Mouse (Mus musculus) hindbrain, embryonic 13.5 days (tissue): Measurements from ENCODE around the gene Samd4. TPM values are rescaled to one million over a fixed set of nuclear protein-coding genes. Genes with fewer than 3 reads are reported as not detected.

Source experiments
- ATAC-seq: fragments of 200-750 bp; cut with Nextera tagmentation; 2 replicates; pipeline ENCODE4 v1.8.0; 2017; ENCODE audit warnings: moderate TSS enrichment; ENCODE audit not compliant: low FRiP score
- H3K27ac ChIP-seq: fragments of 300-500 bp; sonication (generic); 2 replicates; pipeline ENCODE4 v1.5.1; 2015; ENCODE audit warnings: inconsistent platforms, mild to moderate bottlenecking, moderate library complexity
- H3K27me3 ChIP-seq: fragments of 300-500 bp; sonication (generic); 2 replicates; pipeline ENCODE4 v1.6.1; 2015; ENCODE audit warnings: mild to moderate bottlenecking, inconsistent platforms
- H3K36me3 ChIP-seq: fragments of 300-500 bp; sonication (generic); 2 replicates; pipeline ENCODE4 v1.6.1; 2015; ENCODE audit warnings: mild to moderate bottlenecking, inconsistent platforms
- H3K4me1 ChIP-seq: fragments of 300-500 bp; sonication (generic); replicated peaks from 2 replicates; pipeline ENCODE4 v1.6.1; 2015; ENCODE audit warnings: inconsistent platforms
- H3K4me2 ChIP-seq: fragments of 300-500 bp; sonication (generic); 2 replicates; pipeline ENCODE4 v1.6.1; 2015; ENCODE audit warnings: inconsistent platforms, mild to moderate bottlenecking, moderate library complexity
- H3K4me3 ChIP-seq: fragments of 300-500 bp; sonication (generic); 2 replicates; pipeline ENCODE4 v1.5.1; 2015; ENCODE audit warnings: mild to moderate bottlenecking, inconsistent platforms
- H3K9ac ChIP-seq: fragments of 300-500 bp; sonication (generic); 2 replicates; pipeline ENCODE4 v1.6.1; 2015; ENCODE audit warnings: mild to moderate bottlenecking, inconsistent platforms
- H3K9me3 ChIP-seq: fragments of 300-500 bp; sonication (generic); 2 replicates; pipeline ENCODE4 v1.6.1; 2016; ENCODE audit warnings: inconsistent platforms
- WGBS: fragments of 180-500 bp; shearing (Covaris S2); methylation state at CpG from one replicate; pipeline ENCODE4 v1.1.7; 2015; 5-methylcytosine and 5-hydroxymethylcytosine counted together
- polyA plus RNA-seq: library from polyadenylated mRNA; unstranded; fragments of >200 nt; fragmentation: Nextera tagmentation; extraction: Ambion mirVana; gene quantifications from 2 replicates; pipeline ENCODE4 v1.2.1, GENCODE M21; 2015

The Samd4 gene
- polyA plus RNA-seq, 1 experiment from 2014 or later, result 3.6 TPM

DNA sequence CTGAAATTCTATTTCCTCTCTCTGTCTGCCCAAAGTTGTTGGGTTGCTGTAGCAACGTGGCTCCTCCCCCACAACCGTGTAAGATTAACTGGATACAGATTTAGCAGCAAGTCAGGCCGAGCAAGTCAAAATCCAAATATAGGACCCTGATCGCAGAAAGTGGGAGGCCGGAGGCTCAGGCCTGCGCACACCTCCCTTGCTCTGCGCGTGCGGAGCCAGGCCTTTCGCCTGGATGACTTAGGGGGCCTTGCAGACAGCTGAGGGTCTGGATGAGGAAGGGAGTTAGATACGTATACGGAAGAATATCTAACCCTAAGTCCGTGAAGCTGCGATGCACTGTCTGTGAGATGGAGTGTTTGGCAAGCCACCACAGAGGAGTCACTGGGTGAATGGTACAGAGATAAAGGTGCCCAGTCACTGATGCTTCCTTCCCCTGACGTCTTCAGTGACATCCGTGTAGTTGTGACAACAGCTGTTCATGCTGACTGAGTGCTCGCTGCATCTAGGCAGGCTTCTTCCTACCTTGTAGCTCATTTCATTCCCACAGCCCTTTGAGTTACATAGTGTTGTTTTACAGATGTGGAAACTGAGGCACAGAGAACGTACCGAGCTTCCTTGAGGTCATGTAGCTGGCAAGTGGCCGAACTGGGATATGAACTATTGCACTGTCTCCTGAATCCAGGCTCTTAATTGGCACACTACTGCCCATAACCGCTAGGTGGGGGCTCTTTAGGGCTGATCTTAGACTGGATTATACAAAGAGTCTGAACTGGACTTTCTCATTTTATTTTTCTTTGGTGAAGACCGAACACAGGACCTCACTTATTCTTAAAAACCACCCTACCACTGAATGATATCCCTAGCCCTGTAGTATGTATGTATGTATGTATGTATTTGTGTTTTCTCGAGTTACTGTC lies 59.5 kb downstream of the Samd4 start:
- WGBS, result 74% methylated on average over 23 of the region's 23 CpGs
- Histone ChIP-seq H3K27me3 (no peaks in the 10 kb centered on the region), H3K4me2 (no peak overlapping the region), H3K4me3 (no peak overlapping the region), H3K9me3 (no peaks in the 10 kb centered on the region), H3K36me3 (no peaks in the 10 kb centered on the region), H3K4me1 (peaks cover 19% of the 10 kb centered on the region), H3K27ac (peak overlapping the region; percentile 56; the same call in 1 of the 2 replicates), H3K9ac (no peak overlapping the region)
- ATAC-seq, result peak; percentile 53; the same call in 1 of the 2 replicates

DNA sequence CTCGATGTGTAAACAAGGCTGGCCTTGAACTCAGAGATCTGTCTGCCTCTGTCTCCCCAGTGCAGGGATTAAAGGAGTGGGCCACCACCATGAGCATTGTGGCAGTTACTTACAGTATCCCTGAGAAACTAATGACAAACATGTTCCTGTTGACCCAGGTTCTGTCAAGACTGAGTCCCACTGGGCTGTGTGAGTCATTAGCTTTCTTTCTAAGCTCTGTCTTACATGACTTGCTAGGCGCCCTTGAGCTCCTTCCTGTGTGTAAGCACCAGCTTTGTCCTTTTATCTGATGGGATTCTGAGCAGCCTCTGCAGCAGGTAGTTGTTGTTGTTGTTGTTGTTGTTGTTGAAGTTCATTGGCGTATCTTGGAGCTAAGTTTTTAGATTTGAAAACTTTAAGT lies 61.8 kb downstream of the Samd4 start:
- Histone ChIP-seq H3K36me3 (no peaks in the 10 kb centered on the region), H3K4me1 (peaks cover 19% of the 10 kb centered on the region), H3K4me2 (no peak overlapping the region), H3K9ac (no peak overlapping the region), H3K4me3 (no peak overlapping the region), H3K9me3 (no peaks in the 10 kb centered on the region), H3K27me3 (no peaks in the 10 kb centered on the region), H3K27ac (no peak overlapping the region)
- WGBS, result 84% methylated on average over 3 of the region's 3 CpGs
- no peak for ATAC-seq

DNA sequence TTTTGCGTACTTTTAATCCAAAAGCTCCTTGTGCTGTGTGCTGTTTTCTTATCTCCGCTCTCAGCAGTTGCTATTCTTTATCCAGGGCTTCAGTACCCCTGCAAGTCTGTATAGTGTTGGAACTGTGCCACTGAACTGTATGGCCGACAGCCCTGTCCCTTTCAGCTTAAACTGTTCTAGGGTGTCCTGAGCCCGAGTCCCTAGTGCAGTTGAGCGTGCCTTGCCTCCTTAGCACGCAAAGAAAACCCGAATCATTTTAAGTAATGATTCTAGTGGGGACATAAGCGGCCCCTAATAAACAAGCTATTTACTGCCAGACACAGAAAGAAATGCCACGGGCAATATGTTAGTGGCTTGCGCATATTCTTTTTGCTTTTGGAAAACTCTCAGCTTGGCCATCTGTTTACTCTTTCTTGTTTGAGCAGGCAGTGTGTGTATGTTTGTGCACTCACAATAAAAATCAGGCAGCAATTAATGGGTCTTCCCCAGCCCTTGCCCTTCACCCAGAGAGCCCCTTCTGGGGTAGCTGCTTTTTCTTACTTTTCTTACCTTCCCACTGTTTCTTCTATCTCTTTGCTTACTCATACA lies 63.3 kb downstream of the Samd4 start:
- Histone ChIP-seq H3K27me3 (no peaks in the 10 kb centered on the region), H3K4me2 (no peak overlapping the region), H3K36me3 (no peaks in the 10 kb centered on the region), H3K4me3 (no peak overlapping the region), H3K27ac (no peak overlapping the region), H3K9ac (no peak overlapping the region), H3K4me1 (peaks cover 28% of the 10 kb centered on the region), H3K9me3 (no peaks in the 10 kb centered on the region)
- ATAC-seq, result no peak
- 73% methylated on average over 10 of the region's 10 CpGs for WGBS

GRCm38 (mm10) chr14:46947644-46948043 lies 65.0 kb downstream of the Samd4 start:
- ATAC-seq, result no peak
- Histone ChIP-seq H3K9ac (no peak overlapping the region), H3K27me3 (no peaks in the 10 kb centered on the region), H3K9me3 (no peaks in the 10 kb centered on the region), H3K36me3 (no peaks in the 10 kb centered on the region), H3K27ac (no peak overlapping the region), H3K4me1 (peaks cover 15% of the 10 kb centered on the region), H3K4me3 (no peak overlapping the region), H3K4me2 (no peak overlapping the region)
- 91% methylated on average over 3 of the region's 3 CpGs for WGBS

DNA sequence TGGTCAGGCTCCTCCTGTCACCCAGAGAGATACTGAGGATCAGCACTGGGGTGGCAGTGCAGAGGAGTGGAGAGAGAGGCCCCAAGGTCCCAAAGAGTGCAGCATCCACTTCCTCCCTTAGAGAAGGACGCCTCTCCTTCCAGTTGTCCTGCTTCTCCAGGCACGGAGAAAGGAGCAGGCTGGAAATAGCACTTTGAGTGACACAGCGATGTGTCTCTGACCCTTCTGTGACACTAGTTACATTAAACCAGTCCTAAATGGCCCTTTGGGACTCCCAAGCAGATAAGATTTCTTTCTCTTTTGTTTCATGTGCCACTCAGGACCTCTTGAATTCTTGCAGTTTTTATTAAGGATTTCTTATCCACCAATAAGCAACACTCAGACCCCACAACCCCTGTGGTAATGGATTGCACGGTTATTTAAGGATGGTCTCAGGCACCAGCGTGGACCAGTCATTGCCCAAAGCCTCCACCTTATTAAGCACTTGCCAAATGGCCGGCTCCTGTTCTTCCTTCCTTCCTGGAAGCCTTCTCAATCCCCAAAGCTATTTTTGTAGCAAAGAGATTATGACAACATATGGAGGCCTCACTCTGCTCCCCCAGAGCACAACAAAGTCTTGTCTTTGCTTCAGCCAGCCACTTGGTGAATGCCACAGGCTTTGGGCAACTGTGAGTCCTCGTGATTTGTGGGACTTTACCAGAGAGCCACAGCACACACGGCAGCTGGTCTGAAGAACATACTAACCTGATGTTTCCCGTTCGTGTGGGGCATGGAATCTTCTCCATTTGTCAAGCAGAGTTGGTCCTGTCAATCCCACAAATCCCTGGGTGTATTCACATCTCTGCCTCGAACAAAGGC lies 68.1 kb downstream of the Samd4 start:
- no peaks in the 10 kb centered on the region for H3K9me3 ChIP-seq
- peaks cover 19% of the 10 kb centered on the region for H3K4me1 ChIP-seq
- H3K36me3 ChIP-seq, result no peaks in the 10 kb centered on the region
- H3K9ac ChIP-seq, result no peak overlapping the region
- H3K27me3 ChIP-seq, result no peaks in the 10 kb centered on the region
- no peak for ATAC-seq
- no peak overlapping the region for H3K27ac ChIP-seq
- no peak overlapping the region for H3K4me2 ChIP-seq
- H3K4me3 ChIP-seq, result no peak overlapping the region
- WGBS, result 64% methylated on average over 11 of the region's 11 CpGs

- Histone ChIP-seq H3K9ac (no peak overlapping the region), H3K36me3 (no peaks in the 10 kb centered on the region), H3K4me3 (no peak overlapping the region), H3K9me3 (no peaks in the 10 kb centered on the region), H3K27ac (no peak overlapping the region), H3K4me2 (no peak overlapping the region), H3K27me3 (no peaks in the 10 kb centered on the region), H3K4me1 (peaks cover 14% of the 10 kb centered on the region)
- 79% methylated on average over 2 of the region's 2 CpGs for WGBS
- ATAC-seq, result no peak
These were observed 69.6 kb downstream of the Samd4 start for GRCm38 (mm10) chr14:46952264-46952663.

- H3K27me3 ChIP-seq, result no peaks in the 10 kb centered on the region
- H3K27ac ChIP-seq, result no peak overlapping the region
- 56% methylated on average over 2 of the region's 2 CpGs for WGBS
- no peaks in the 10 kb centered on the region for H3K9me3 ChIP-seq
- H3K9ac ChIP-seq, result no peak overlapping the region
- peaks cover 11% of the 10 kb centered on the region for H3K4me1 ChIP-seq
- no peaks in the 10 kb centered on the region for H3K36me3 ChIP-seq
- no peak overlapping the region for H3K4me2 ChIP-seq
- no peak overlapping the region for H3K4me3 ChIP-seq
- no peak for ATAC-seq
These were observed 72.5 kb downstream of the Samd4 start for GRCm38 (mm10) chr14:46955109-46955508.

GRCm38 (mm10) chr14:46955574-46956043 lies 73.0 kb downstream of the Samd4 start:
- Histone ChIP-seq H3K4me1 (0 out of 2 replicates have a peak, but pooled peaks cover 6% of the 10 kb centered on the region), H3K36me3 (no peaks in the 10 kb centered on the region), H3K9ac (no peak overlapping the region), H3K9me3 (no peaks in the 10 kb centered on the region), H3K27me3 (no peaks in the 10 kb centered on the region), H3K27ac (no peak overlapping the region), H3K4me3 (no peak overlapping the region), H3K4me2 (no peak overlapping the region)
- 70% methylated on average over 9 of the region's 9 CpGs for WGBS
- no peak for ATAC-seq

GRCm38 (mm10) chr14:46956121-46956520 lies 73.5 kb downstream of the Samd4 start:
- Histone ChIP-seq H3K4me3 (no peak overlapping the region), H3K36me3 (no peaks in the 10 kb centered on the region), H3K27ac (no peak overlapping the region), H3K27me3 (no peaks in the 10 kb centered on the region), H3K4me1 (0 out of 2 replicates have a peak, but pooled peaks cover 3% of the 10 kb centered on the region), H3K4me2 (no peak overlapping the region), H3K9me3 (no peaks in the 10 kb centered on the region), H3K9ac (no peak overlapping the region)
- no peak for ATAC-seq
- WGBS, result 38% methylated on average over 7 of the region's 7 CpGs

DNA sequence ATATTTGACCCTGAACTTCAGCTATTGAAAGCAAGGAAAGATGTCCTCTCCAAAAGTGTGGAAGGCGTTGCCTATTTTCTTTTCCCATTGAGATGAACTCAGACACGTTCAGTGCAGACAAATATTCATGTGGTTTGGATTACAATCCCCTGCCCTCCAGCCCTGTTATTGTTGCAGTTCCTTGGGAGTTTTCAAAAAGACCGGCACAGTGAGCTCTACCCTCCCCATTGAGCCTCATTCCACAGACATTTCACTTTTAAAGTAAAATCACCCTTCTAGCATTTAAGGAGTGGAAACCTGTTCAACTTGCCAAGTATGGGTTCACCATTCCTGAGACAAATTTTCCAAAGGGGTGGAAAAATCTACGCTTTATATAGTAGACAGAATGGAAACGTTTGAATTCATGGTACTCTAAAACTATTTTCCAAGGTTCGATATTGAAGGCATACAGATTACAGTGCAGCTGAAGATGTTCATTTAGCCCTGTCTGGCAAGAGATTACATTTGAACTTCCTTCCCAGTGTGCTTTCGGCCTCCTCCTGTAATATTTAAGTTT lies 76.6 kb downstream of the Samd4 start:
- WGBS, result 76% methylated on average over 7 of the region's 7 CpGs
- ATAC-seq, result no peak
- H3K36me3 ChIP-seq, result no peaks in the 10 kb centered on the region
- H3K4me2 ChIP-seq, result no peak overlapping the region
- H3K27ac ChIP-seq, result no peak overlapping the region
- 0 out of 2 replicates have a peak, but pooled peaks cover under 1% of the 10 kb centered on the region for H3K4me1 ChIP-seq
- no peak overlapping the region for H3K9ac ChIP-seq
- no peak overlapping the region for H3K4me3 ChIP-seq
- H3K27me3 ChIP-seq, result no peaks in the 10 kb centered on the region
- H3K9me3 ChIP-seq, result no peaks in the 10 kb centered on the region

DNA sequence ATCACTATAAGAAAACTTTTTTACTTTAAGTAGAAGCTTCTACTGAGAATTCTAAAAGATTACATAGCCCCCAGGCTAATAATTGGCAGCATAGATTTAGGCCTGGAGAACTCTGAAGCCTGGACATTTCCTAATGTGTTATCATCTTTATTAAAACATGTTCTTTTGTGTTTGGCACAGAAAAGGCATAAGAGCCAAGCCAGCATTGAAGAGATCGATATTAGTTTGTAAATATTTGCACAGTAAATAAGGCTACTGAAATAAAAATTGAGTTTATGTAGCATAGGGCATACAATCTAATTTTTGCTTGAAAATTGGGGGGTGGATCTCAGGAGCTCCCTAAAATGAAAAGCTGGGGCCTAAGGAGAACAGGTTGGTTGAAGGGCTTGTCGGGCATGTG lies 77.2 kb downstream of the Samd4 start:
- Histone ChIP-seq H3K36me3 (no peaks in the 10 kb centered on the region), H3K4me3 (no peak overlapping the region), H3K4me1 (0 out of 2 replicates have a peak, but pooled peaks cover 3% of the 10 kb centered on the region), H3K27ac (no peak overlapping the region), H3K9me3 (no peaks in the 10 kb centered on the region), H3K9ac (no peak overlapping the region), H3K4me2 (no peak overlapping the region), H3K27me3 (no peaks in the 10 kb centered on the region)
- 96% methylated on average over 2 of the region's 2 CpGs for WGBS
- no peak for ATAC-seq

- WGBS, result 90% methylated on average over 5 of the region's 5 CpGs
These were observed 80.2 kb downstream of the Samd4 start for GRCm38 (mm10) chr14:46962832-46963231.

More at GRCm38 (mm10) chr14:46962832-46963231, 80.2 kb downstream of the Samd4 start:
- no peak overlapping the region for H3K4me2 ChIP-seq
- H3K36me3 ChIP-seq, result no peaks in the 10 kb centered on the region
- H3K27me3 ChIP-seq, result no peaks in the 10 kb centered on the region
- 0 out of 2 replicates have a peak, but pooled peaks cover 7% of the 10 kb centered on the region for H3K4me1 ChIP-seq
- H3K27ac ChIP-seq, result no peak overlapping the region
- no peak overlapping the region for H3K4me3 ChIP-seq
- no peak for ATAC-seq
- no peaks in the 10 kb centered on the region for H3K9me3 ChIP-seq
- H3K9ac ChIP-seq, result no peak overlapping the region
